Mouse (Mus musculus) macrophage (primary cell): ENCODE data around the gene Dis3l2. TPM values are rescaled to one million over a fixed set of nuclear protein-coding genes. Genes with fewer than 3 reads are reported as not detected.

Experiments used
- H3K27ac ChIP-seq: fragments of 350-480 bp; formaldehyde crosslinking; 2 replicates; pipeline ENCODE4 v1.9.0; 2021
- H3K36me3 ChIP-seq: fragments of 350-480 bp; formaldehyde crosslinking; 2 replicates; pipeline ENCODE4 v1.9.0; 2021; ENCODE audit errors: inconsistent target
- H3K4me3 ChIP-seq: fragments of 350-480 bp; formaldehyde crosslinking; 2 replicates; pipeline ENCODE4 v1.9.0; 2021; ENCODE audit errors: inconsistent target
- H3K79me2 ChIP-seq: fragments of 350-480 bp; formaldehyde crosslinking; 2 replicates; pipeline ENCODE4 v1.9.0; 2021; ENCODE audit errors: inconsistent target
- WGBS: methylation state at CpG from one replicate; pipeline ENCODE4 v1.1.7; 2026; ENCODE audit warnings: inconsistent platforms; ENCODE audit not compliant: missing documents; 5-methylcytosine and 5-hydroxymethylcytosine counted together
- polyA plus RNA-seq: library from polyadenylated mRNA; stranded (reverse); fragments of 250-400 nt; gene quantifications from 3 replicates; pipeline ENCODE4 v1.2.4, GENCODE M21; 2018; ENCODE audit warnings: inconsistent platforms

Dis3l2 gene
- polyA plus RNA-seq, 1 experiment from 2014 or later, result 14.0 TPM

GRCm38 (mm10) chr1:86998051-86998450 lies 294.4 kb downstream of the Dis3l2 start:
- no peaks in the 10 kb centered on the region for H3K36me3 ChIP-seq
- WGBS, result 100% methylated on average over 2 of the region's 2 CpGs
- H3K4me3 ChIP-seq, result no peak overlapping the region
- H3K79me2 ChIP-seq, result no peaks in the 10 kb centered on the region
- H3K27ac ChIP-seq, result no peak overlapping the region

- no peak overlapping the region for H3K27ac ChIP-seq
- no peaks in the 10 kb centered on the region for H3K36me3 ChIP-seq
- 96% methylated on average over 5 of the region's 5 CpGs for WGBS
- H3K4me3 ChIP-seq, result no peak overlapping the region
- no peaks in the 10 kb centered on the region for H3K79me2 ChIP-seq
Measured at GRCm38 (mm10) chr1:87001365-87001764, 297.8 kb downstream of the Dis3l2 start.

GRCm38 (mm10) chr1:87002545-87003168 lies 299.0 kb downstream of the Dis3l2 start:
- Histone ChIP-seq H3K79me2 (no peaks in the 10 kb centered on the region), H3K4me3 (no peak overlapping the region), H3K36me3 (no peaks in the 10 kb centered on the region), H3K27ac (no peak overlapping the region)
- 95% methylated on average over 9 of the region's 9 CpGs for WGBS

GRCm38 (mm10) chr1:87003169-87003552 lies 299.6 kb downstream of the Dis3l2 start:
- no peak overlapping the region for H3K4me3 ChIP-seq
- H3K79me2 ChIP-seq, result no peaks in the 10 kb centered on the region
- H3K27ac ChIP-seq, result no peak overlapping the region
- WGBS, result 100% methylated on average over 2 of the region's 2 CpGs
- H3K36me3 ChIP-seq, result no peaks in the 10 kb centered on the region

GRCm38 (mm10) chr1:87006425-87006824 lies 302.8 kb downstream of the Dis3l2 start:
- Histone ChIP-seq H3K4me3 (no peak overlapping the region), H3K27ac (no peak overlapping the region), H3K36me3 (no peaks in the 10 kb centered on the region), H3K79me2 (no peaks in the 10 kb centered on the region)
- 63% methylated on average over 1 of the region's 1 CpGs for WGBS

- H3K27ac ChIP-seq, result no peak overlapping the region
- WGBS, result 89% methylated on average over 1 of the region's 1 CpGs
- no peaks in the 10 kb centered on the region for H3K36me3 ChIP-seq
- H3K79me2 ChIP-seq, result no peaks in the 10 kb centered on the region
- H3K4me3 ChIP-seq, result no peak overlapping the region
Measured at GRCm38 (mm10) chr1:87008211-87008610, 304.6 kb downstream of the Dis3l2 start.

- H3K36me3 ChIP-seq, result no peaks in the 10 kb centered on the region
- H3K4me3 ChIP-seq, result no peak overlapping the region
- 91% methylated on average over 3 of the region's 3 CpGs for WGBS
- no peaks in the 10 kb centered on the region for H3K79me2 ChIP-seq
- no peak overlapping the region for H3K27ac ChIP-seq
Measured at GRCm38 (mm10) chr1:87009156-87009555, 305.5 kb downstream of the Dis3l2 start.

GRCm38 (mm10) chr1:87010629-87011330 lies 307.2 kb downstream of the Dis3l2 start:
- no peaks in the 10 kb centered on the region for H3K79me2 ChIP-seq
- H3K27ac ChIP-seq, result no peak overlapping the region
- 97% methylated on average over 12 of the region's 12 CpGs for WGBS

GRCm38 (mm10) chr1:87011718-87012117 lies 308.1 kb downstream of the Dis3l2 start:
- Histone ChIP-seq H3K79me2 (no peaks in the 10 kb centered on the region), H3K4me3 (no peak overlapping the region), H3K36me3 (no peaks in the 10 kb centered on the region), H3K27ac (no peak overlapping the region)
- WGBS, result 100% methylated on average over 3 of the region's 3 CpGs

More at GRCm38 (mm10) chr1:87010629-87011330, 307.2 kb downstream of the Dis3l2 start:
- Histone ChIP-seq H3K36me3 (no peaks in the 10 kb centered on the region), H3K4me3 (no peak overlapping the region)

- Histone ChIP-seq H3K4me3 (no peak overlapping the region), H3K36me3 (no peaks in the 10 kb centered on the region), H3K79me2 (no peaks in the 10 kb centered on the region), H3K27ac (no peak overlapping the region)
- 94% methylated on average over 2 of the region's 2 CpGs for WGBS
Measured at GRCm38 (mm10) chr1:87012606-87013005, 309.0 kb downstream of the Dis3l2 start.

- H3K4me3 ChIP-seq, result no peak overlapping the region
- no peak overlapping the region for H3K27ac ChIP-seq
- WGBS, result 100% methylated on average over 5 of the region's 5 CpGs
- H3K36me3 ChIP-seq, result no peaks in the 10 kb centered on the region
- H3K79me2 ChIP-seq, result no peaks in the 10 kb centered on the region
Measured at GRCm38 (mm10) chr1:87020714-87021113, 317.1 kb downstream of the Dis3l2 start.

GRCm38 (mm10) chr1:87021584-87021983 lies 318.0 kb downstream of the Dis3l2 start:
- WGBS, result 87% methylated on average over 3 of the region's 3 CpGs
- H3K27ac ChIP-seq, result no peak overlapping the region
- H3K79me2 ChIP-seq, result no peaks in the 10 kb centered on the region
- H3K4me3 ChIP-seq, result no peak overlapping the region
- no peaks in the 10 kb centered on the region for H3K36me3 ChIP-seq

- no peak overlapping the region for H3K4me3 ChIP-seq
- 96% methylated on average over 6 of the region's 6 CpGs for WGBS
- H3K27ac ChIP-seq, result no peak overlapping the region
- no peaks in the 10 kb centered on the region for H3K79me2 ChIP-seq
- no peaks in the 10 kb centered on the region for H3K36me3 ChIP-seq
Measured at GRCm38 (mm10) chr1:87023291-87024170, 319.9 kb downstream of the Dis3l2 start.

GRCm38 (mm10) chr1:87025021-87025420 lies 321.4 kb downstream of the Dis3l2 start:
- H3K27ac ChIP-seq, result no peak overlapping the region
- H3K79me2 ChIP-seq, result no peaks in the 10 kb centered on the region
- no peak overlapping the region for H3K4me3 ChIP-seq
- H3K36me3 ChIP-seq, result no peaks in the 10 kb centered on the region
- WGBS, result 92% methylated on average over 1 of the region's 1 CpGs

- Histone ChIP-seq H3K36me3 (no peaks in the 10 kb centered on the region), H3K79me2 (no peaks in the 10 kb centered on the region), H3K4me3 (no peak overlapping the region), H3K27ac (no peak overlapping the region)
- WGBS, result 49% methylated on average over 2 of the region's 2 CpGs
Measured at GRCm38 (mm10) chr1:87028786-87029185, 325.2 kb downstream of the Dis3l2 start.
